Mouse (Mus musculus): Measurements from ENCODE around the gene Mettl17.
"Not testable (repeated sequence)": the region's sequence is repeated elsewhere in the genome, so short reads cannot be mapped to it uniquely, and the experiment has no call there.

Gene Mettl17

DNA sequence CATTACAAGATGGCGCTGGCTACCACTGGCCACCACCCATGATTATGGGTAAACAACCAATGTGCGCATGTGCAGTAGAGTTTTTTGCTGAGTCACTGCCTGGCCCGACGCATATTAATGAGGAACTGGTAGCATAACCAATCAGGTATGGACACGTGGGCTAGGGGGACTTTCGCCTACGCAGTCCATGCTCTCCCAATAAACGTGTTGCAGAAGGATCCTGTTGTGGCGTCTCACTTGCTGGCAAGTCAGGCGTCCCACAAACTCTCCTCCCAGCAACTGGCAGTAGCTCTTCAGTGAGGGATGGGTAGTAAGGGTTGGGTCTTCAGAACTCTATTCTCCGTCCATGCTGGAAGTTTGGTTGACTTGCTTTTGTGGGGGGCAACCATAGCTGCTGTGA lies 42.3 kb downstream of the Mettl17 start:
- not testable (repeated sequence) for DNase-seq (ENCODE audit: extremely low spot score, low read depth, low spot score)

DNA sequence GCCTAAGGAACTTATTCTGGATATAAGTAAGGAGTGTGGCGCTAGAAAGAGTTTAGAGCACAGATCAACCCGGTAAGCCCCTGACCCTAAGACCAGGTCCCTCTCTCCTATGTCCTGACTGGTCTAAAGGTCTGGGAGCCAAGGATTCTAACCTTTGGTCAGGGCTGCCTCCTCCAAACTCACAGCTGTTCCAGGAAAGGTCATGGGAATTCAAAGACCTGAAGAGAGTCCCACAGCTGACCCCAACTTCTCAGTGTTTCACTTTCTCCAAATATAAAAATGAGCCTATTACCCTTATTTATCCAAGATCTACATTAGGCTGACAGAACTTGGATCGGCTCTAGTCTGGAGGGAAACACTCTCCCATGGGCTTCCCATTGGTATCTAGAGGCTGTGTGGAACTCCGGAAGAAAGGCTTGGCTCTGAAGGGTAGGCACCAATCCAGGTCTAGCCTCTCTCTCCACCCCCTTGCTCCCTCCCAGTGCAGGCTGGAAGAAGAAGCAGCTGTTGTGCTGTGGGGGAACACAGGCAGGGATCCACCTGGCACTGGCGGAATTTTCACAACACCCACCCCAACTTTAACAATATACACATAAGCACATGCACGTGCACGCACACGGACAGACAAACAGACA lies 44.8 kb downstream of the Mettl17 start:
- DNase-seq (ENCODE audit: extremely low spot score, low read depth, low spot score) = no peak

DNA sequence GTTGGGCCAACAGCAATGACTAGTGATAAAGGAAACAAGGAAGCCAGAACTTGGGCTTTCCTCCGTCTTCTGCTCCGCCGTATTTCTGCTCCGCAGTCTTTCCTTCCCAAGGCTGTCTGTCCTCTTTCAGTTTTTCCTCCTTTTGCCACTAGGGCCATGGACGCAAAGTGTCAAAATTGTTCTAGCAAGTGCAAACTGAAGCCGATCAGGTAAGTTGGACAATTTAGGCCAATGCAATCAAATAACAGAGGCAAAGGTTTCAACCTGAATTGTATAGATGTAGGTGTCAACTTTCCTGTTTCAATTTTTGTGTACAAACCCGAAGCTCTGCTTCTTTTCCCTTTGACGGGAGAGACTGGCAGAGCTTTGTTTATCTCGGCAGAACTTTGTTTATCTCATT lies 45.3 kb downstream of the Mettl17 start:
- no peak for DNase-seq (ENCODE audit: extremely low spot score, low read depth, low spot score)

DNA sequence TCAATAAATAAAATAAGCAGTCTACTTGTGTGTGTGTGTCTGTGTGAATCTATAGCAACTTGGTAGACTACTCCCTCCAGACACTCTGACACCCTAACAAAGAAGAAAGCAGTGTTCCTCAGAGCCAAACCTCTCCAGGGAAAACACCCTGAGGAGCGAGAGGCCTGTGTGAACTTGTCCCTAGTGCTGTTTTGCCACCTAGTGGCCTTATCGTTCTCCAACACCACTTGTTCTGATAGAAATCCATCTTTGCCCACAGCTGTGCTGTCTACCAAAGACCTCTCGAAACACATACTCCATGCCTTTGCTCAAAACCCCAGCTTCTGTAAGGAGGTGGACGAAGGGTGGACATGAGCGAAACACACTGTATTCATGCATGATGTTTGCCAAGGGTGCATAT lies 46.2 kb downstream of the Mettl17 start:
- no peak for DNase-seq (ENCODE audit: extremely low spot score, low read depth, low spot score)

DNA sequence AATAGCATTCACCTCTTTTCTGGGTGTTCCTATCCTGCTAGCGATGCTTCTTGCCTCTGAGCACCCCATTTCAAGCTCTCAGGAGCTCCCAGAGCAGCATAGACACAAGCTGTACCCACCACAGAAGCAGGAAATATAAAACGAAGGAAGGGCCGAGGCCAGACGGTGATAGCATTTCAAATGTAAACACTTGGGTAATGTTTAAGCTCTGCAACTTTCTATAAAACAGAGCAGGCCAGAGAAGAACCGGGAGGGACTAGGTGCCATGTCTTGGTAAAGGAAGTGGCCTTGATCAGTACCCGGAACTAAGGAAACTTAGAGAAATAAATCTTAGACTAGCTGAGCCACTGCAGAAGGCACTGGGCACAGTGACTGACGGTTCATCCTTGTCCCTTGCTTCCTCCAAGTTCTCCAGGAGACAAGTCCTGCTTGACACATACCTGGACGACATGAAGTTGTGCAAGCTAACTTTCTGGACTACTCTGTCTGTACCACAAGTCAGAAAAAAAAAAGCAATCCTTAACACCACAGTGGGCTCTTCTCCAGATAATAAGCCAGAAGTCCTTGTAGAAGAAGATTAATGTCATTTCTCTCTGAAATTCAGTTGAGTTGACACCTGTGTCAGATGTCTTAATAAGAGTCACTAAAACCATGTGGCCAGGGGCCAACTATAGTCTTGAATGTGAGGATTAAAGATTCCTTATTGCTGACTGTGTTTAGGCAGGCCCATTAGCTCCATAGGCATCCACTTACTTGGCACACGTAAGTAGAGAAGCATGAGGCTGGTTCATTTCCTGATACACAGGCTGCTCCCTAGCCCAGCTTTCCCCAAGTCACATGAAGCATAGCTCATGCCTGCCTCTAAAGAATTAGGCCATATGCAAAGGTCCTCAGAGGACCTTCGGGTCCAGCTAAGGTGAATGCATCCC lies 47.7 kb downstream of the Mettl17 start:
- DNase-seq (ENCODE audit: extremely low spot score, low read depth, low spot score) = no peak

DNA sequence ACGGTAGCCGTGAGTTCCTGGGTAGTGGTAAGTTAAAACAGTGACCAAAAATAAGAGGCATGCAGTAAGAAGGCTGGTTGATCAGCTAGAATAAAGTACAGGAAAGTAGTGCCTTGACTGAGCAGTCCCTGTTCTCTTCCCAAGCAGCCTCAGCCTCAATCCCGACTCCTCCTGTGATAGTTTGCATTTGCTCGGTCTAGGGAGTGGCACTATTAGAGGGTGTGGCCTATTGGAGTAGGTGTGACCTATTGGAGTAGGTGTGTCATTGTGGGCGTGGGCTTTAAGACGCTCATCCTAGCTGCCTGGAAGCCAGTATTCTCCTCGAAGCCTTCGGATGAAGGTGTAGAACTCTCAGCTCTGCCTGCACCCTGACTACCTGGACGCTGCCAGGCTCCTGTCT lies 54.4 kb downstream of the Mettl17 start:
- DNase-seq (ENCODE audit: extremely low spot score, low read depth, low spot score) = no peak

DNA sequence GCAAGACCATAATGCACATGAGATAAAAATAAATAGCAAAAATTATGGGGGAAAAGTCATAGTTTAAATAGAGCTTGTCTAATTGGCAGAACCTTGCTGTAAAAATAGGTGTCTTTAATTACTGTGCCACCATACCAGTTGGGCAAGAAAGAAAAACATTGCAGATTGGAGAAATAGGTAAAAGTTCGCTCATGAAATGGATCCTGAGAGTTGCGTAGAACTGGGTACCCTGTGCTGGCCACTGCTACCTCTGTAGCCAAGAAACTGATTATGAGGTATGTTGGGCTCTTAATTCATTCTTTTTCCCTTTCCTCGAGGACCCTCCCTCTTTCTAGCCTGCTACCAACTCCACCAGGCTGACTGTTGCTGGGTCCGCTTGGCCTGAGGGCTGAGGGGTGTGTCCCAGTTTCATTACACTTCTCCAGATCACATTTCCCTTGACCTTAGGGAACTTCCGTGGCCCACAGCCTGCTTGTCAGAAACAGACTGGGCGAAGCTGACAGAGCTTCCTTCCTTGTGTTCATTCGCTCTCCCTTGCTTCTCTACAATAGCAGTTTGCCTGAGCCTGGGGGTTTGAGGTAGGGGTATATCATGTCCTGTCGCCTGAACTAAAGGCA lies 56.4 kb downstream of the Mettl17 start:
- peak; percentile 8 for DNase-seq (ENCODE audit: extremely low spot score, low read depth, low spot score)

DNA sequence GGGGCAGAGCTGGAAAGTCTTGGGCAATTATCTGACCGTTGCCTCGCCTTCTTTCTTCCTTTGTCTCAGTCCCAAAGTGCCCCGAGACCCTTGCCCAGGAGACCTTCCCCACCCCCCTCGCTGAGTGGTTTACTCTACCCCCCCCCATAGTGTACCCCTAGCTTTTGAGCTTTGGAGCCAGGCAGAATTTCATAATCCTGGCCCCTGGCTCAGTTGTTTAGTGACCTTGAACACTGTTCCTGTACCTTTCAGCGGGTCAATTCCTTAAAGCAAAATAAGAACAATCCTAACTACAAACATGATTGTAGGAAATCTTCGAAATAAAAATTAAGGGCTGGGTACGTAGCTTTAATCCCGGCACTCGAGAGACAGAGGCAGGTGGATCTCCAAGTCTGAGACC lies 56.9 kb downstream of the Mettl17 start:
- DNase-seq (ENCODE audit: extremely low spot score, low read depth, low spot score) = no peak

GRCm38 (mm10) chr14:51942236-51942635 lies 57.6 kb downstream of the Mettl17 start:
- no peak for DNase-seq (ENCODE audit: extremely low spot score, low read depth, low spot score)

Data from hindlimb bud, embryonic 11.5 days (tissue).